Mouse (Mus musculus) kidney, adult 11 months (tissue): ENCODE measurements at regions not wholly inside any gene's neighbourhood (a gene's known extent, or its start where the extent isn't known, plus 50 kb on each side); places are given as distances from the start of the nearest gene placed in this dataset.

Source experiments
- DNase-seq: peaks from one replicate; pipeline ENCODE4 v3.0.0; 2022

GRCm38 (mm10) chr14:68240146-68240545, 1054.0 kb downstream of the Synb start:
- DNase-seq = no peak

DNA sequence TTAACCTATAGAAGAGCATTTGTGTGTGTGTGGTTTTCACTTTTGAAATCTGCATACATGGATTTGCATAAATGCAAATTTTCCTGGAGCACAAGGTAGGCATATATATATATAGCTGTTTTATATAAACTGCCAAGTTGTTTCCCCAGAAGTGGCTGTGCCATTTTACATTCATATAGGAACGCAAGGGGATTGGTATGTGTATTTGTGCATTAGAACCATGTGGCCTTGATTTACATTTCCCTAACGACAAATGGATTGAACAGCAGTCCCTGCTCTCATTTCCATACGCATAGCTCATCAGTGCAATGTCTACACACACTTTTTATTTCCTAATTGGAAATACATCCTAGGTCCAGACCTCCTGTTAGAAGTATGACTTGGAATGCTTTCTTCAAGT, 1069.9 kb downstream of the Synb start:
- no peak for DNase-seq

GRCm38 (mm10) chr14:68219025-68219595, 1075.0 kb downstream of the Synb start:
- DNase-seq = no peak

DNA sequence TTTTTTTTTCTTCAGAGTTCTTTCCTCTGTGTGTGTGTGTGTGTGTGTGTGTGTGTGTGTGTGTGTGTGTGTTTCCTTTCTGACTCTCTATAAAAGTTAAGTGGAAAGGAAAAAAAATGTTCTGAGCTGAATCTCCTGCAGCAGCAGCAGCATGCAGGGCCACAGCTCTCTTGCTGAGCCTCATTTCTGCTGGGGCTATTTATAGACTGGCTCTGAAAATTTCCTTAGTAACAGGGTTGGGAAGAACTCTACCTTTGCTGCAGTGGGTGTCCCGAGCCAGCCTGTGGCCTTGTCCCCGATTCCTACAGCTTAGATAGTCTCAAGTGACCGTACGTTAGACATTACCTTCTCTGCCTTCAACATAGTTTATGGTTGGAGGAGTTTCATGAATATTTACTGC, 1075.6 kb downstream of the Synb start:
- no peak for DNase-seq

DNA sequence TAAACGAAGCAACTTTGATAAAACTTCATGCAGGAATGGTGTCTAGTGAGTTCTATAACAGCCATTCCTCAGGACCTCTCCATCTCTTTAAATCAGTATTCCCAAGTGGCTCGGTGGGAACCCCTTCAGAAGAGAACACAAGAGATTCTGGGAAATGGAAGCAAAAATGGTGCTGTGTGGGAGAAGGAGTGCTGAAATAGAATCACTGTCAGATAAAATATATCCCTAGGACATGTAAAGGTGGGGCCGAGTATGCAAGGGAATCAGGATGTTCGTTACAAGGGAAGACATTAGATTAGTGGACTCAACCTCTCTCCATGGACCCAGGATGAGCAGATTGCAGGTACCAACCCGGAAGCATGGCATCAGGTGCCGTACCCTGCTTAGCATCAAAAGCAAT, 1076.1 kb downstream of the Synb start:
- DNase-seq = no peak

- DNase-seq = no peak
Measured at GRCm38 (mm10) chr14:68213879-68214278, 1080.2 kb downstream of the Synb start.

DNA sequence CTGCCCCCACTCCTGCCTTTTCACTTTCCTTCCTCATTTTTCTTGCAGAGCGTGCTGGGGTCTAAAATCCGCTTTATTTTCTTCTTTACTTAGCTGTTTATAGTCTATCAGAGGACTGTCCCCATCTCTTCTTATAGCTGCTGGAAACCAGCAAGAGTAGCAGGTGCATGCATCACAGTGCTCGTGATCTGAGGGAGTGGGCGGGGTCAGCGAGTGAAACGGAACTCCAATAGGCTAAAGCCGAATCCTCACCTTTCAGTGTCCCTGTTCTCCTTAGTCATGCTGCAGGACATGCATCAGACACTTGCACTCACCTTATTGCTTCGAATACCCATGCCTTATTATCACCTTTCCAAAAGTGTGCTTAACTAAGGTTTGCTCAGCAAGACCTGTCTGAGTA, 1095.3 kb downstream of the Synb start:
- DNase-seq = no peak

DNA sequence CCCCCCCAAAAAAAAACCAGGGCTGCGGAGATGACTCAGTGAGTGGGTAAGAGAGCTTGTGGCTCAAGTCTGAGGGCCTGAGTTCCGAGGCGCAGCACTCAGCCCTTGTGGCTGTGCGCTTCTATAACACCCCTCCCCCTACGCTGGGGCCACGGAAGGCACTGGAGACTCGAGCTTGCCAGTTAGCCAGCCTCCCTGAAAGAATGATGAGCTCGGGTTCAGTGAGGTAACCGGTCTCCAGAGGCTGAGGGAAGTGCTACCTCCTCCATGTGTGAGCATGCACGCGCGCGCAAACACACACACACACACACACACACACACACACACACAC, 1096.7 kb downstream of the Synb start:
- no peak for DNase-seq

DNA sequence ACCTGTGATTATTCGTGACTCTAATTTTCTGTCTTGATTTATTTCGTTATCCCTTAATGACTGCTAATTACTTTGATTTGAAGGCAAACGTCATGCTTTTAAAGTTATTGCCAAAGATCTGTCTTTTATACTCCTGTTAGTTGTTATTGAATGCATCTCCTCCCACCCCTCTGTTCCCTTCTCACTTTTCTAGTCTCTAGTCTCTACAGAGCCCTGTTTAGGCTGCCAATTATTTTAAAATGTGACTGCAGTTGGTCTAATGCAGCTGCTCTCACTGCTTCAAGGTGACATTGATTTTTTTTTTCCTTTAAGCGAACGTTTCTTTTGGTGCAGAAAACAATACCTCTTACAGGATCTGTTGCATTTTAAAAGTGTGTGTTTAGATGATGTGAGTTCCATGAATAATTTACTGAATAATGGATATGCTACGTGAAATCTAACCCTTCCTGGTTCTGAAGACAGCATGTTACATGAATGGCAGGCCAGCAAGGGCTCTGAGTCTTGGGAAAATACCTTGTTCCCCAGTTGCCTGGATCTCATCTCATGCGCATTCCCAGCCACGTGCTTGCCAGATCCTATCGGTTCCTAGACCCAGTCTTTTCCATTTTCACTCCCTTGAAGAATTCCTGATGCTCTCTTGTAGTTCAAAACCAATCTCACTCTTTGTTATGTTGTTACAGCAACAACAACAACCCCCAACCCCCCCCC, 1097.2 kb downstream of the Synb start:
- DNase-seq = no peak

DNA sequence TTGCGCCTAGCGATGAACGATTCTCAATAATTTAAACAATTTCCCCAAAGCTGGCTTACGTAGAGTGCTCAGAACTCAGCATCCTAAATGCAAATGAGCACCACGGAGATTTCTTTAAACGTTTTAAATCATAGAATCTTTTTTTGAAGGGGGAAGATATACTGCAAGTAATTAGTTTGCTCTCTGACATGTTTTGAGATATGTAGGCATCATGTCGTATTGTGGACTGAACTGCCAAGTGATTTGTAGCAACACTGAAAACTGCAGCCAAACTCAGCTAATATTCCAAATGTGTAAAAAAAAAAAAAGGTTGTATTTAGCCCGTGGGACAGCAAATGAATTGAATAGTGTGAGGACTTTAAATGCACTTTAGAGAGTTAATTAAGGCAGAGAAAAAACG, 1097.9 kb downstream of the Synb start:
- DNase-seq = no peak

- no peak for DNase-seq
Measured at GRCm38 (mm10) chr14:68189876-68190275, 1104.2 kb downstream of the Synb start.

DNA sequence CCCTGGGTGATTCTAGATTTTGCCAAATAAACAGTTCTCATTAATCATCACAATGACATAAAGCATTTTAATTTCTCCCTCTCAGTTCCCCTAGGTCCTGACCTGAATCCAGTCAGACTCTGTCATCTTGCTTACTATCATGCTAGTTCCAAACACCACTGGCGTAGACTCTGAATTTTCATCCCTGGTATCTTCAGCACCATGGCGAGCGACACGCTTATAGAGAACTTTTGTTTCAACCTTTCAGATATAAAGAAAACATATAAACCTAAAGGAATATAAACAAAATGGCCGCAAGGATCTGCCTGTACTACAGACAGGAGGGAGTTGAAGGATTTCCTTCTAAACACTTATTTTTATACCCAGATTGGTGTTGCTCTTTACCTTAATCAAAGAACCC, 1105.8 kb downstream of the Synb start:
- DNase-seq = no peak

DNA sequence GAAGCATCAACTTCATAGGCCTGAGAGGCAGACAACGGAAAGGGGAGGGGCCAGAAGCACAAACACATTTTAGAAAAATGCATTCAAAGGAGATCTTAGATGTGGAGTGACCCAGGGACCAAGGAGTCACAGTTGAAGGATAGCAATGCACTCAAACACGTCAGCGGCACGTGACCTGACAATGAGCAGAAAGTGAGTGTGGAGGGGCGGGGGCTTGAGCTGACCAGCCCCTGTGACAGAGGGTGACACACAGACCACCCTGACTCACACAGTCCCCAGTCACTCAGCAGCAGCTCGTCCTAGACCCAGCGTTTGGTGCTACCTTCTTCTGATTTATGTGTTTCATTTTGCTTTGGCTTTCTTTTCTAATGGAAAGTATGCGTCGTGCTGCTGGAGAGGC, 1111.5 kb downstream of the Synb start:
- no peak for DNase-seq

GRCm38 (mm10) chr14:68181168-68181567, 1112.9 kb downstream of the Synb start:
- DNase-seq = no peak
